Mouse (Mus musculus): ENCODE data around the gene Asphd2.
A peak's percentile ranks its signal among the peaks of the same experiment; 100 is the strongest.

The Asphd2 gene

GRCm38 (mm10) chr5:112389352-112389751 lies 5.3 kb downstream of the Asphd2 start:
- DNase-seq, result no peak

DNA sequence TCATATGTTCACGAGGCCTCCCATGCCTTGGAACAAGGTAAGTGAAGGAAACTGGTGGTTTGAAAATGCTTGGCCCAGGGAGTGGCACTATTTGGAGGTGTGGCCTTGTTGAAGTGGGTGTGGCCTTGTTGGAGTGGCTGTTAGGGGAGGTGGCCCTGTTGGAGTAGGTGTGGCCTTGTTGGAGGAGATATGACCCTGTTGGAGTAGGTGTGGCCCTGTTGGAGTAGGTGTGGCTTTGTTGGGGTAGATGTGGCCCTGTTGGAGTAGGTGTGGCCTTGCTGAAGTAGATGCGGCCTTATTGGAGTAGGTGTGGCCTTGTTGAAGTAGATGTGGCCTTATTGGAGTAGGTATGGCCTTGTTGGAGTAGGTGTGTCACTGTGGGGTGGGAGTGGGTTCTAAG lies 8.7 kb downstream of the Asphd2 start:
- DNase-seq, result no peak

DNA sequence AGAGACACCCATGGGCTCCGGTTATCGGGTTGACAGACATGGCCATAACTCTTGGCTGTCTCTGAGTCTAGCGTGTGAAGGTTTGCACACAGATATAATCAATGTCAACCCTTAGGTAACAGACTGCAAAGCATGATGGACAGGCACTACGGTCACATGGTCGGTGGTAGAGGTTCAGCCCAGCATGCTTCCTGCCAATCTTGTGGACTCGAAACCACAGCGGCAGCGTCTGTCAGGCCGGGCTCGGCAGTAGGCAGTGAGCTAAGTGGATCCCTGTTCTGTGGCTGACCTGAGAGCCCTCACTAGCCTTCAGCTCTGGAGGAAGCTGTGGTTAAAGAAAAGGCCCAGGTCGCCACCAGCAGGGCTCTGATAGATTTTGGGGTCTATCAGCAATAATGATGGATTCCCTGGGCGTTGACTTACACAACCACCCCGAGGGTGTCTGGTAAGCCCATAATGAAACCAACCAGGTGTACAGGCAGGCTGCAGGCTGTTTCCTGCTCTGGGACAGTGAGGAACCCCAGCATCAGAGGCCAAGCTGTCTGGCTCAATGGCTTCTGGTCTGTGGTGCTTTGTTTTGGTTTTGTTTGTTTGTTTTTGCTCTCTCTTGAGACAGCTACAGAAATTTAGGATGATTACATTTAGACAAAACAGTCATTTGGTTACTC lies 9.7 kb downstream of the Asphd2 start:
- DNase-seq, result no peak

GRCm38 (mm10) chr5:112382641-112383330 lies 11.9 kb downstream of the Asphd2 start:
- DNase-seq, result peak; percentile 46 to 55

DNA sequence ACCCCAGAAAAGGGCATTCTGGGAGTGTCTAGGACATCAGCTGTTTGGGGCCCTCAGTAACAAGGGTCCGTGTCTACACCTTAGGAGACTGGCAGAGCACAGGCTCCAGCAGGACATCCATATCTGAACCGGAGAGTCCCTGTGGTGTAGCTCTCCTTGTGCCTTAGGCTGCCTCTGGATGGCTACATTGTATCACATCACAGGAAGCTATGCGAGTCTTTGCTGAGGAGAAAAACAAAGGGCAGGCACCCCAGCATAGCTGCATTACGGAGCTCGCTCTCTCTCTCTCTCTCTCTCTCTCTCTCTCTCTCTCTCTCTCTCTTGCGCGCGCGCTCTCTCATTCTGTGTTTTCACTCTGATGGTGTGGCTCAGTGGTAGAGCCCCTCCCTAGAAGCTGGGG lies 12.6 kb downstream of the Asphd2 start:
- DNase-seq, result no peak

- DNase-seq, result no peak
Measured at GRCm38 (mm10) chr5:112381154-112381553, 13.5 kb downstream of the Asphd2 start.

GRCm38 (mm10) chr5:112378716-112379115 lies 15.9 kb downstream of the Asphd2 start:
- DNase-seq, result no peak

DNA sequence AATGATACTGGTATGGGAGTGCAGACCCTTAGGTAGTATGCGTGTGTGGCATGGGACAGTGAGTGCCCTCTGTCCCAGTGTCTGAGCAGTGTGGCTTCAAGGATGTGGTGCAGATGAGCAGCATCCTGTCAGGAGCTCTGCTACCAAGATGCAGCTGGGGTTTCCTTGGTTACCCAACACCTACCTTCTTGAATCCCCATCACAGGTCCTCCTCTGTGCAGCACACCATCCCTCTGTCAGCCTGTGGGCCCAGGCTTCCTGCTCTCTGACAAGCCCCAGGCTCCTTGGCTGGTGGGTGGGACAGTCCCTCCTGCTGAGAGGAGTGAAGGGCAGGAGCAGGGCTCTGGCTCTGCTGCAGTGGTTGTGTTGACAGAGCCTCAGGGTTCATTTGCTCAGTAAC lies 17.3 kb downstream of the Asphd2 start:
- DNase-seq, result no peak

DNA sequence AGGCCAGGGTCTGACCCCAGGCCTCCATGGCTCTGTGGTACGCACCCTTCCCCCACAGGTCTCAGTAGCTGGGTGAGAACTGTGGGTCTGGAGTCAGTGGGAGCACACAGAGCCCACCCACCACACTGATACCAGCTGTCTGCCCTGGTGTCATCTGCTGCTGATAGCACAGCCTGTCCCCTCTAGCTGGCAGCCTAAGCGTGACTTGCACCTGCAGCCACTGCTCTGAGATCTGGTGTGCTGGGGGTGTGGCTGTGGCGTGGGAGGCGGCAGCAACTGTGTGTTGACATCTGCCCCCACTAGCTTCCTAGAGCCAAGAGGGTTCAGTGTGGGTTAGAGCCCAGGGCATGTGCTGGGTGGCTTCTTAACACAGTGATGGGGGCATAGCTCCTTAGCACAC lies 18.6 kb downstream of the Asphd2 start:
- no peak for DNase-seq

- DNase-seq, result peak; percentile 60 to 76
Measured at GRCm38 (mm10) chr5:112371933-112372332, 22.7 kb downstream of the Asphd2 start.

DNA sequence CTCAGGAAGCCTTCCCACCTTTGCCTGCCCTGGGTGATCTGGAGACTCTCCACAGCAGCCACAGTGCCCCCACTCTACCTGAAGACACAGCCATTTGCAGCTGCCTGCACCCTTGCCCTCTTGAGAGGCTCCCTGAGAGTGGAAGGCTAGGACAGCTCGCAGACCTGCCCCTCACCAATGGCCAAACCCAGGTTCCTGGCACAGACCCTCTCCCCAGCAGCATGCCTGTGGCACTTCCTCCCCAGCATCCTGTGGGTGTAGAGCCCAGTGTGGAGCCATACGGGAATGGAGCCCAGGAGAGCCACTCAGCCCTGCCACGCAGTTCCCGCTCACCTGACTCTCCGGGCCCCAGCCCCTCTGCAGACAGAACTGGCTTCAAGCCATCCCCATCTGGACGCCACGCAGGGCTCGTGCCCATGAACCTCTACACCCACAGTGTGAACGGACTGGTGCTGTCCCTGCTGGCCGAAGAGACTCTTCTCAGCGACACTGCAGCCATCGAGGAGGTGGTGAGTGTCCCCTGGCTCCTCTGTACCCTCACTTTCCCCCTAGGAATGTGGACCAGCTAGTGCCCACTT lies 24.3 kb downstream of the Asphd2 start:
- peak; percentile 31 to 51 for DNase-seq

DNA sequence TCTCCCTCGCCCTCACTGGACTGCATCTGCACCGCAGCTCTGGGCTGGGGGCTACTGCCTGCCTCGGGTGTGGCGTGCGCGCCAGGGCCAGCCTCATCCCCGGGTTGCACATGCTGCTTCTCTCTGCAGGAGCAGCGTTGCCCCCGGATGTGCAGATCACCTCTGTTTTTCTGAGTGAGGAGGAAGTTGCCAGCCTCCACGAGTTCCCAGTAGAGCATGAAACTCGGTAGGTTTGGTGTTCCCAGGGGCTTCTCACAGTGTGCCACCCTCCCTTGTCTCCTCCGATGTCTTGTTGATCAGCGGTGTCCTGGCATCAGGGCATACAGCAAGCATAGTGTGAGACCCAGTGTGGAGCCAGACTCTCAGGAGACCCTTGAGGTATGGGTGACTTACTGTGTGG lies 25.3 kb downstream of the Asphd2 start:
- no peak for DNase-seq

GRCm38 (mm10) chr5:112368666-112369065 lies 26.0 kb downstream of the Asphd2 start:
- DNase-seq, result peak; percentile 90 to 96

- no peak for DNase-seq
Measured at GRCm38 (mm10) chr5:112367929-112368328, 26.7 kb downstream of the Asphd2 start.

GRCm38 (mm10) chr5:112367338-112367737 lies 27.3 kb downstream of the Asphd2 start:
- DNase-seq, result no peak

DNA sequence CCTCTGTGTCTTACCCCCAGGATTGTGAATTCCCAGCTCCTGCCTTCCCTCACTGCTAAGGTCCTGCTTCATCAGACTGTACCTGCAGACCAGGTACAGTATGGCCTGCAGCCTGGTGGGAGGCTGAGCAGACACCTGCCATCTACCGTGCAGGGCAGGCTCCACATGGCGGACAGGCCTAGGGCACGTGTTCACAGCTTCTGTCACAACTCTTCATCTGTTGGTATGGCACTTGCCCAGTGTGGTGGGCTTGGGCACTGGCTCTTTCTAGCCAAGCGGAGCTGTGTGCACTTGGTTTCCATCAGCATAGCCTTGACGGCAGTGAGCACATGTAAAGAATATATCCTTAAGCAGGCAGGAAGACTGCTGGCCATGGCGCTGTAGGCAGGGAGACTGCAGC lies 27.8 kb downstream of the Asphd2 start:
- DNase-seq, result no peak

GRCm38 (mm10) chr5:112364184-112364797 lies 30.4 kb downstream of the Asphd2 start:
- DNase-seq, result no peak

GRCm38 (mm10) chr5:112360077-112360476 lies 34.6 kb downstream of the Asphd2 start:
- no peak for DNase-seq

- DNase-seq, result no peak
Measured at GRCm38 (mm10) chr5:112359520-112359919, 35.1 kb downstream of the Asphd2 start.

- no peak for DNase-seq
Measured at GRCm38 (mm10) chr5:112356322-112356721, 38.3 kb downstream of the Asphd2 start.

GRCm38 (mm10) chr5:112355910-112356309 lies 38.8 kb downstream of the Asphd2 start, which contains the start of gene Gm6583:
Gene Gm6583 (minus strand): TSS chr5:112356033.
- no peak for DNase-seq

DNA sequence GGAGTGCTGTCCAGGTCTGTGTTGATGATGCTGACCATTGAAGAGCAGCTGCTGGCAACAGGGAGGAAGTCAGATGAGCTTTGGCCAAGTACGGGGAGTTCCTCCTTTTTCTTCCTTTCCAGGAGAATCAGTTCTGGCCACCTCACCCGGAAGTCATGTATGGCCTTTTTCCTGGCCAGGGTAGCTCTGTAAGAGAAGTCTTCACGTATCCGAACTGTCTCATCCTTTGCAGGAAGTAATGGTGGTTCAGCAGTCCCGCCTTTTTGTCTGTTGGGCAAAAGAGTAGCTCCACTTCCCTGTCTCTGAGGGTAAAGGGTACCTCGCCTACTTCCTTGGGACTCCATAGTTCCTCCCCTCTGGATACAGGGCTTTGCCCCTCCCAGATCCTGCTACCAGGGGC lies 39.2 kb downstream of the Asphd2 start:
- DNase-seq, result no peak

DNA sequence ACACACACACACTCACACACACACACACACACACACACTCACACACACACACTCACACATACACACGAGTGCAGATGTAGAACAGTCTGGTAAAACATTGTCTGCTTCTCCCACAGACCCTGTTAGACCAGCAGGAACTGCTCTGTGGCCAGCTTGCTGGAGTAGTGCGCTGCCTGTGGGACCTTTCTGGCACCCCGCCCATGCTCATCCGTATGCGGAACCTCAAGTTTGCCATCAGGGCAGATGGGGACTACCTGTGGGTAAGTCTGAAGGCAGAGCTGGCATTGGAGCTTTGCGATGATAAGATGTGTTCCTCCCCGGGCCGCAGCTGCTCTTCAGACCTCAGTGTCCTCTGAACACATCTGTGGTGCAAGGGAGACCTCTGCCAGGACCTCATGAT lies 45.5 kb downstream of the Asphd2 start:
- DNase-seq, result no peak
